In genomic region chr10:99388526-99388925, GRCm38 (mm10) we compare ENCODE assay signal across 17 mouse cellular contexts.
DNase-seq lines count a peak whose midpoint lies in the region; ATAC-seq and TF ChIP-seq lines count a peak whose summit lies in the region.
"Had no signal": no experiment of that assay in that cellular context is flagged by ENCODE, and none has a peak within 500 bp of the region (broad histone marks: within the 10 kb centered on the region; RNA-seq: fewer than 3 reads in every experiment).

No protein-coding gene starts in this region.

- ATAC-seq in midbrain, embryonic 11.5 days (ENCODE audit: low FRiP score): no peak
- no peak for ATAC-seq in megakaryocyte-erythroid progenitor cell, adult 5-6 weeks (replicated peaks; ENCODE audit: low FRiP score, low TSS enrichment, poor library complexity, severe bottlenecking)
- ATAC-seq: forebrain, embryonic 13.5 days; hindbrain, postnatal 0 days; midbrain, embryonic 13.5 days had no signal

- H3K4me3 ChIP-seq in kidney, adult 2 months (ENCODE audit: insufficient read depth, low read depth, low read length): no peak overlapping the region
- H3K4me3 ChIP-seq in testis, adult 2 months (ENCODE audit: control insufficient read depth, low read depth, low read length): peak overlapping the region; percentile 1; the same call in 1 of the 2 replicates
- no peak overlapping the region for H3K4me3 ChIP-seq in midbrain, embryonic 11.5 days (ENCODE audit: low read depth, low read length)
- H3K4me3 ChIP-seq: forebrain, embryonic 13.5 days; limb, embryonic 15.5 days; liver, embryonic 15.5 days; midbrain, embryonic 13.5 days had no signal

- no peak overlapping the region for H3K9ac ChIP-seq in midbrain, embryonic 11.5 days (ENCODE audit: low read length)
- H3K9ac ChIP-seq: forebrain, embryonic 13.5 days; limb, embryonic 15.5 days; liver, embryonic 15.5 days; midbrain, embryonic 13.5 days had no signal

- TF ChIP-seq POLR2A in kidney, adult 2 months (IDR thresholded peaks at IDR 0.05; ENCODE audit: low read depth, low read length): no peak
- no peak for TF ChIP-seq POLR2A in testis, adult 2 months (IDR thresholded peaks at IDR 0.05; ENCODE audit: control insufficient read depth, low read depth, low read length)

- no peak overlapping the region for H3K4me2 ChIP-seq in midbrain, embryonic 11.5 days
- H3K4me2 ChIP-seq: forebrain, embryonic 13.5 days; limb, embryonic 15.5 days; liver, embryonic 15.5 days; midbrain, embryonic 13.5 days had no signal

- peak; percentile 39 for DNase-seq in kidney, adult 2 months
- no peak for DNase-seq in kidney, postnatal 4 days
- DNase-seq in adrenal gland, adult 8-10 months: peak; percentile 84
- peak; percentile 50 for DNase-seq in kidney, adult 9 months
- DNase-seq in midbrain, embryonic 11.5 days (ENCODE audit: low spot score, missing footprints): no peak
- DNase-seq: cerebellum, adult 18-20 months; cerebellum, postnatal 36 days; heart, postnatal 4 days; right cerebral cortex, postnatal 4 days; thymus, postnatal 25 days had no signal

- TF ChIP-seq CTCF in kidney, adult 2 months (conservative IDR thresholded peaks at IDR 0.05; ENCODE audit: insufficient read depth, insufficient read length, low read depth, low read length): no peak
- TF ChIP-seq CTCF in testis, adult 2 months (IDR thresholded peaks at IDR 0.05; ENCODE audit: control insufficient read depth, insufficient read depth, insufficient replicate concordance, low read depth, low read length): no peak

- H3K4me1 ChIP-seq in kidney, adult 2 months (ENCODE audit: control insufficient read depth, insufficient read depth, low read length): no peaks in the 10 kb centered on the region; the same call in 1 of the 2 replicates
- H3K4me1 ChIP-seq in testis, adult 2 months (ENCODE audit: control insufficient read depth, insufficient read depth, low read length): peaks cover 3% of the 10 kb centered on the region; the same call in 1 of the 2 replicates
- no peaks in the 10 kb centered on the region for H3K4me1 ChIP-seq in midbrain, embryonic 11.5 days (ENCODE audit: control insufficient read depth, insufficient read depth, low read length)
- H3K4me1 ChIP-seq: forebrain, embryonic 13.5 days; liver, embryonic 15.5 days; midbrain, embryonic 13.5 days had no signal

- no peaks in the 10 kb centered on the region for H3K36me3 ChIP-seq in kidney, adult 2 months (ENCODE audit: control insufficient read depth, insufficient read depth, low read length)
- no peaks in the 10 kb centered on the region for H3K36me3 ChIP-seq in testis, adult 2 months (ENCODE audit: control insufficient read depth, insufficient read depth, low read length)
- H3K36me3 ChIP-seq in midbrain, embryonic 11.5 days (ENCODE audit: control insufficient read depth, insufficient read depth, low read length): no peaks in the 10 kb centered on the region
- H3K36me3 ChIP-seq: limb, embryonic 15.5 days; liver, embryonic 15.5 days; midbrain, embryonic 13.5 days had no signal

- WGBS in kidney, adult 2 months: 69% methylated on average over 7 of the region's 7 CpGs
- 93% methylated on average over 7 of the region's 7 CpGs for WGBS in midbrain, embryonic 11.5 days

- H3K27me3 ChIP-seq in kidney, adult 2 months (replicated peaks; ENCODE audit: control insufficient read depth, insufficient read depth, low read length): no peaks in the 10 kb centered on the region
- no peaks in the 10 kb centered on the region for H3K27me3 ChIP-seq in testis, adult 2 months (ENCODE audit: control insufficient read depth, insufficient read depth, low read length)
- no peaks in the 10 kb centered on the region for H3K27me3 ChIP-seq in midbrain, embryonic 11.5 days (ENCODE audit: control insufficient read depth, insufficient read depth, low read length)
- H3K27me3 ChIP-seq: forebrain, embryonic 13.5 days; liver, embryonic 15.5 days had no signal

- no peaks in the 10 kb centered on the region for H3K9me3 ChIP-seq in midbrain, embryonic 11.5 days (ENCODE audit: control insufficient read depth, low read length)
- H3K9me3 ChIP-seq: forebrain, embryonic 13.5 days; limb, embryonic 15.5 days; liver, embryonic 15.5 days; midbrain, embryonic 13.5 days had no signal

- H3K27ac ChIP-seq in kidney, adult 2 months (ENCODE audit: insufficient read depth, low read depth, low read length): no peak overlapping the region
- no peak overlapping the region for H3K27ac ChIP-seq in testis, adult 2 months (ENCODE audit: control insufficient read depth, insufficient read depth, low read depth, low read length)
- no peak overlapping the region for H3K27ac ChIP-seq in midbrain, embryonic 11.5 days (ENCODE audit: low read depth, low read length)
- H3K27ac ChIP-seq: forebrain, embryonic 13.5 days; hindbrain, postnatal 0 days; limb, embryonic 15.5 days; liver, embryonic 15.5 days; midbrain, embryonic 13.5 days had no signal

Comparison
In these comparisons a context has a peak if more than half of its experiments do, and no peak if none do; other contexts are left out.
1. DNase-seq: peak in kidney, adult 2 months (single experiment), adrenal gland, adult 8-10 months (single experiment) and kidney, adult 9 months (single experiment); none in kidney, postnatal 4 days (0 of 2) and midbrain, embryonic 11.5 days (single experiment).